Mouse (Mus musculus) mouse trophoblast stem cell (cell line): ENCODE measurements around the gene Mtx1.

ENCODE experiments used
- in situ Hi-C, 2 experiments: fragments of 300-500 bp; cut with MseI, MboI; formaldehyde crosslinking; loops; 2 replicates in 1 of 2; 3 replicates in 1 of 2; pipeline ENCODE4 v1.15.1; 2025

The Mtx1 gene

DNA sequence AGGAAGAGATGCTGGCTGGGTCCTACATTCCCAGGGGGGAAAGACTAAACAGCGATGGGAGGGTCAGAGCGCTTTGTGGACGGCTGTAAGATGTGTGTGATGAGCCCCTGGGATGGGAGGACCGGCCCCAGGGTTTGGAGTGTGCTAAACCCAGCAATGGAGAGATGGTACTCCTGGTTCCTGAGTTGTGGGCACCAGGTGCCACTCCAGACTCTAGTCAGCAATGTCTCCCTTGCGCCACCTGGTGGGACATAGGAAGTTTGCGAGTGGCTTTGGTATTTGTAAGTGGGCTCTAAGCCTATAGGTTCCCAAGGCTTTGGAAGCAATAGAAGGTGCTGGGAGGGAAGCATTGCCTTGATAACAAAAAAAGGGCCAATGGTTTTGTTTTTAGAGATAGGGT, 11.0 kb downstream of the Mtx1 start:
- in situ Hi-C loops = no loop called here

DNA sequence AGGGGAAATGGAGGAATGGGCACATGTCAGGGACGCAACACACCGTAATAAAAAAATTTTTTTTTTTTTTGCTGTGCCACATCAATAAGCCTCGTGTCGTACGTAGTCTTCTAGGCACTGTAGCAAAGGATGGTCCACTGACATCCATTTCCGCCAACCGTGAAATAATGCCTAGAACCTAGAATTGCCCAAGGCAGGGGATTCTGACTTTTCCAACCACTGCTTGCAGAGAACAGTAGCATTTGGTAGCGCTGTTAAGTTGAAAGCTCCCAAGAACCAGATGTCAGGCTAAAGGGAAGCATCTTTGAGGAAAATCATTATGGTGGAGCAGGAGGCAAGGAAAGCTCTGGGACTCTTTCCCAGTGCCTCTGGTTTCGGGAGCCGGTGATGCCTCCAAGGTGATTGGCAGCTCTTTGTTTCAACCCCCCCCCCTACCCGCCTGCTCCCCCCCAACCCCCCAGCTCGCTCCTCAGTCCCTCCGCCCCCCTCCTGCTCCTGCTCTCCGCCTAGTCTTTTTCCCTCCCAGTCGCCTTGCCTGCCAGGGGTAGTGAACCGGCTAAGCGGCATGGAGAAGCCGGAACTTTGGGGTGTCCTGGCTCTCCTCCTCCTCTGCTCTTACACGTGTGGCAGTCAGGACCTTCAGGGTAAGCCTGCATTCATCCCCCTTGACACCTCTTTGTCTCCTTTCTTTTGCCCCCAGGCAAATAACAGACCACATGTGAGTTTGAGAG, 12.0 kb downstream of the Mtx1 start, which contains the start of gene Thbs3:
TSS of gene Thbs3 (plus strand) at position 500 of the 731 bp plus-strand sequence.
- in situ Hi-C loops = no loop called here

DNA sequence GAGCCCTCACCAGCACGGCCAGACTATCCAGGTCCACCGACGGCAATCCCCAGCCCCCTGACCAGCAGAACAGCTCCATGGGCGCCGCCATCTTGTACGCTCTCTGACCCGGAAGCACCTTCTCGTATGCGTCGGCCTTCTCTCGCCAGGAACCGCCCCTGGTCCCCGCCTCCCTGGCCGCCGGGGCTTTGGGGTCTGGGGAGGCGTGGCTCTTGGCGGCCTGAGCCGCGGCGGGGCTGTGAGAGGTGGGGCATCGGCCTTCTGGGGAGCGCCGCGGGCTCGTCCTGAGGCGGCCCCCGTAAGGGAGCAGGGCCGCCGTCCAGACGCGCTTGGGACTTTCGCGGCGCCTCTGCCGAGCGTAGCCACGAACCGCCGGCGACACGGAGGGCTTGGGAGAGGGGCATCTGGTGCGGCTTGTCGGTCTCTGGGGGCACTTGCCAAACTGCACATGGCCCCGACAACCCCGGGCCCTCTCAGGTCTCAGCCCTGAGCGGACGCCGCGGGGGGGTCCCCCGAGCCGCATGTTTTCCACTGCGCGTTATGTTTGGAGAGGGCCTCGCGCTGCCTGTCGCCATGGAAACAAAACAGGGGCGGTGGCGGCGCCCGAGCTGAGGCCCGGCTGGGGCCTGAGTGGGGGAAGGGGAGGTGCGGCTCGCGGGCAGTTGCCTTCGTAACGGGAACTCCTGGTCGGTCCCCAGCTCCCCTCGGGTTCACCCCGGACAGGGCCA, 12.9 kb downstream of the Mtx1 start:
- in situ Hi-C loops = no loop called here

DNA sequence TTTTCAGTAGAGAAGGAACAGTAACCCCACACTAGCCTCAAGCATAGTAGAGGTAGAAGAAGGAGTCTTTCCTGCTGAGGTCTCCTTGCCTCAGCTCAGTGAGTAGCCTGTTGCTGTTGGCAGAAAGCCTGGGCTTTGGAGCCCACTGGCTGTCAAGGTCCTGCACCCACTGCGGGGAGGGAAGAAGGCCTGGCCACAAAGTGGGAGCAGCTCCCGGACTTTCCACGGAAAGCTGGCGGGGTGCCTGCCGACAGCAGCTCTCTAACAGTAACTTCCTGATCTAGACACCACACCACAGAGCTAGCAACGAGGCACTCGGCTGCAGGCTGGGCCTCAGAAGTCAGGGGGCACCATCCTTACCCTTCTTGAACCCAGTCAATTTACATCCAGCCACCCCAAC, 16.2 kb downstream of the Mtx1 start:
- in situ Hi-C loops = no loop called here

DNA sequence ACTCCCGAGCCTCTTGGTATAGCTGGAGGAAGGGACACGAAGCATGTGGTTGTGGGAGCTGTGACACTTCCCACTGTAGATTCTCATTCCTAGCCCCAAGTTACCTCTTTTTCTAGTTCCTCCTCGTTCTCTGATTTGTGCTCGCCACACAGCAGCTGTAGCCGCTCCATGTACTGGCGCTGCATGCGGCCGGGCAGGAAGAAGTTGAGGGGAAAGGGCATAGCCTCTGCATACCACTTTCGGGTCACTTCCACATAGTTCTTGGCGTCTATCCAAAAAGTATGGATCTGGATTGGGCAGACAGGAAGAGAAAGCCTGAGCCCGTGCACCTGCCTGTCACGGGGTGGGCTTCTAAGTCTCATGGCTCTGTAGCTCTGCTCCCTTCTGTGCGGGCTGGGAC, 16.7 kb downstream of the Mtx1 start:
- in situ Hi-C loops = no loop called here

DNA sequence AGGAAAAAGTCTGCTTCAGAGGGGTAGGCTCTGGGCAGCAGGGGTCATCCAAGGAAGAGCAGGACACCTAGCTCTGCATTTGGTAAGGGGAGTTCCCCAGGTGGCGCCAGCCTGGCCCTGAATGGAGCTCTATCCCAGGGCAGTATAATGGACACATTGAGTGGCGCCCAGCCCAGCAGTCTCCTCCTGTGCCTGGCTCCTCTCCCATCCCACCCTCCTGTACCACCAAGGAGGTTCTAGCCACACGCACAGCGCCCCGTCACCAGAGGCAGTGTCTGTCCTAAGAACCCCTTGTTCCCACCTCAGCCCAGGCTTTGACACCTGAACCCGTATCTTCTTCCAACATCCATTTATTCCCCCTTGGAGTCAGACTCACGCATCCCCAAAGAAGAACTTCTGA, 17.2 kb downstream of the Mtx1 start:
- in situ Hi-C loops = no loop called here

DNA sequence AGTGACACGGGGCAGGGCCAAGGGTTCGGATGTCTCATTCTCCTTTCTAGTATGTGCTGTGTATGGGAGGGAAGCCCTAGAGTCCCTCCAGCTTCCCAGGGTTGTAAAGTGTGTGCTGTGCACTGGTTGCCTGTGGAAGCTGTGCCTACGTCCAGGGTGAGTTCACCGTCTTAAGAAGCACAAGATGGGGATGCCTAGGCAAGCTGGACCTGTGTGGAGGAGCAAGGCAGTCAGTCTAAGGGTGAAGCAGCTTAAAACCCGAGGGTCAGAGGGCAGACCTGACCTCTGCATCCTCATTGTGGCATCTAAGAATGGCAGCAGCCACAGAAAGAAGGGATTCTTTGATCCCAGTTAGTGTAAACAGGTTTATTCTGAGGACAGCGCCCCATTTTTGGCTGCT, 18.2 kb downstream of the Mtx1 start:
- in situ Hi-C loops = no loop called here

DNA sequence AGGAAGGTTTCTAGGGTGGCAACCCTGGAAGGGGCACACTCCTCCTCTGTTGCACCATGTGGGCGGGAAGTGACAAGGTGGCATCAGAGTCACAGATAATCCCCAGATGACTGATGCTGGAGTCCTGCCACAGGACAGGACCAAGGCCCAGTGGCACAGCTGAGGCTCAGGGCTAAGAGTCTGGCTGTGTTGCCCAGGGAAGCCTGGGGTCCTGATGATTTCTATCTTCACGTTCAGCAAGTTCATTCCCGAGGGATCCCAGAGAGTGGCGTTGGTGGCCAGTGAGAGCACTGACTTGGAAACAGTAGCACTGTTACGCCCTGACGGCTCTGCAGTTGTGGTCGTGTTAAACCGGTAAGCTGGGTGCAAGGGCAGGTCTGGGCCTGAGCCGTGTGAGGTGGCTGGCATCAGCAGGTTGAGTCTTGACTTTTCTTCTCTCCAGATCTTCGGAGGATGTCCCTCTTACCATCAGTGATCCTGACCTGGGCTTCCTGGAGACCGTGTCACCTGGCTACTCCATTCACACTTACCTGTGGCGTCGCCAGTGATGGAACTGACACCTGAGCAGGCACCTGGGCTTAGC, 18.7 kb downstream of the Mtx1 start:
- in situ Hi-C loops = no loop called here

DNA sequence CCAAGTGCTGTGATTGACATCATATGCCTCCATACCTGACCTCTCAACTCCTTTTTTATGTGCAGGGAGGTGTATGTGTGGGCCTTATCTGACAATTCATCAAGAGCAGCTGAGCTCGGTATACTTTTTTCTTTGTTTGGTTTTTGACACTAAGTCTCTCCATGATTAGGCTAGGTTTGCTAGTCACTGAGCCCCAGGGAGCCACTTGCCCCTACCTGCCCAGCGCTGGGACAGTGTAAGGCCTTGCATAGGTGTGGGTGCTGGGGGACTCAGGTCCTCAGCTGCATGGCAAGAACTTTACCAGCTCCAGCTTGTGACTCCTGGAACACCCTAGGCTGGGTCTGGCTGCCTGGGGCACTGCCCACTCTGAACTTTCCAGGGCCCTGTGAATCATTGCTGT, 20.2 kb downstream of the Mtx1 start:
- in situ Hi-C loops = no loop called here

DNA sequence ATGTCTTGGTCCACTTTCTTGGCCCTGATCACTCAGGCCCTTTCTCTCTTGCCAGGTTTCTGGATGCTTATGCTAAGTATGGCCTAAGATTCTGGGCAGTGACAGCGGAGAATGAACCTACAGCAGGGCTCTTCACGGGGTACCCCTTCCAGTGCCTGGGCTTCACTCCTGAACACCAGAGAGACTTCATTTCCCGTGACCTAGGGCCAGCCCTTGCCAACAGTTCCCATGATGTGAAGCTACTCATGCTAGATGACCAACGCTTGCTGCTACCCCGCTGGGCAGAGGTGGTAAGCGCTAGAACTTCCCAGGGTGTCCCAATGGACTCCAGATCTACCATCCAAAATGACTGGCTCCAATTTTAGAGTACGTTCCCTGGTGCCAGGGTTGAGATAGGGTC, 20.8 kb downstream of the Mtx1 start:
- in situ Hi-C loops = no loop called here

DNA sequence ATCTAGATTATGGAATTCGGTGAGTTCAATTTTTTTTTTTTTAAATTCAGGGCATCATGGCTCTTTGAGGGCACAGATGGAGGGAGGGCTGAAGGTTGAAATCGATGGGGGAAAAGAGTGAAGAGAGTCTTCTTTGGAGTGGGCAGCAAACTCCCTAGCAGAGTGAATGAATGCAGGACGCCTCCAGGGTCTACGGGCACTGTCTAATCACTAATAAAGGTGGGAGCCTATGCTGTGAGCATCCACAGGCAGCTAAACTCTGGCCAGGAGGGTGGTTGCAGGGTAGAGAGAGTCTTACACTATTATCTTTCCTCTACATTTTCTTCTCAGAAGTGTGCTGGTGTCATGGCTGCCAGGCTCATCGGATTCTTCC, 23.8 kb downstream of the Mtx1 start:
- in situ Hi-C loops = no loop called here

DNA sequence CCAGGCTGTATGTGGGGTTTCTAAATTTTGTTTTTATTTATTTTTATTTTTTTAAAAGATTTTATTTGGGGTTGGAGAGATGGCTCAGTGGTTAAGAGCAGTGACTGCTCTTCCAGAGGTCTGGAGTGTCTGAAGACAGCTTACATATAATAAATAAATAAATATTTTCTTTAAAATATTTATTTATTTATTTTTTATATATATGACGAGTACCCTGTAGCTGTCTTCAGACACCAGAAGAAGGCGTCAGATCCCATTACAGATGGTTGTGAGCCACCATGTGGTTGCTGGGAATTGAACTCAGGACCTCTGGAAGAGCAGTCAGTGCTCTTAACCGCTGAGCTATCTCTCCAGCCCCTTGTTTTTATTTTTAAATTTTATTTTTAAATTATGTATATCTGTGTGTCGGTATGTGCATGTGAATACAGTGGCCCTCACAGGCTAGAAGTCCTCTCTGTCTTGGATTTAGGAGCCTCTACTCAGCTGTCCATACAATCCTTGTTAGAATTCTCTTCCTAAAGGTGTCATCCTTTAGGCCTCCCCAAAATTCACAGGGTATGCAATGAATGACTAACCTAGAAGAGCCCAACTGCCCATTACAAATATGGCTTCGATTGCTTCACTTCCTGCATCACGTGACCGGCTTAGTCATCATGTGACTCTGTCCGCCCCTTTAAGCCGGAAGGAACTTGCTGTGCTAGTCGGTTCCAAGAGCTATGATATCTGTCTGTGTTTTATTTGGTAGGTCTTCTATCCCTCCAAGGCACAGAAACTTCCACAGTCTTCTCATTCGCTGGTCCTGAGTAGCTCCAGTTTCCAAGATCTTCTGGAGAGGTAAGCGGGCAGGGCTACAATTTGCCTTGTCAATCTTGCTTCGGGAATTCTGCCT, 24.4 kb downstream of the Mtx1 start, which contains the start of gene Gba:
TSS of gene Gba (plus strand) at position 676 of the 889 bp plus-strand sequence.
- in situ Hi-C loops = no loop called here

DNA sequence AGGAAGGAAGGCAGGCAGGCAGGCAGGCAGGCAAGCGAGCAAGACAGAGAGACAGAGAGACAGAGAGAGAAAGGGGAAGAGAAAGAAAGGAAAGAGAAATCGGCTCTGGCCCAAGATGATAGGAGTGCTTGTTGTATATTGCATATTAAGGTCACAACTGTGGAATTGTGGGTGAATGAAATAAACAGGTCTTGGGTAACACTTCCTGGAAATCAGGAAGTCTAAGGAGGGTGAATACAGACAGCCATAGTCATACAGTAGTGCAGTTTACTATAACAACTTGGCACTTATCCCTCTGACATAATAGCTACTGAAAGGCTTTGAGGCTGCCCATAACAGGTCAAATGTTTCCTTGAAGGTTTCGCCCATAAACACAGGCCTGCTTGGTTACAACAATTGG, 27.0 kb downstream of the Mtx1 start:
- in situ Hi-C loops = no loop called here

DNA sequence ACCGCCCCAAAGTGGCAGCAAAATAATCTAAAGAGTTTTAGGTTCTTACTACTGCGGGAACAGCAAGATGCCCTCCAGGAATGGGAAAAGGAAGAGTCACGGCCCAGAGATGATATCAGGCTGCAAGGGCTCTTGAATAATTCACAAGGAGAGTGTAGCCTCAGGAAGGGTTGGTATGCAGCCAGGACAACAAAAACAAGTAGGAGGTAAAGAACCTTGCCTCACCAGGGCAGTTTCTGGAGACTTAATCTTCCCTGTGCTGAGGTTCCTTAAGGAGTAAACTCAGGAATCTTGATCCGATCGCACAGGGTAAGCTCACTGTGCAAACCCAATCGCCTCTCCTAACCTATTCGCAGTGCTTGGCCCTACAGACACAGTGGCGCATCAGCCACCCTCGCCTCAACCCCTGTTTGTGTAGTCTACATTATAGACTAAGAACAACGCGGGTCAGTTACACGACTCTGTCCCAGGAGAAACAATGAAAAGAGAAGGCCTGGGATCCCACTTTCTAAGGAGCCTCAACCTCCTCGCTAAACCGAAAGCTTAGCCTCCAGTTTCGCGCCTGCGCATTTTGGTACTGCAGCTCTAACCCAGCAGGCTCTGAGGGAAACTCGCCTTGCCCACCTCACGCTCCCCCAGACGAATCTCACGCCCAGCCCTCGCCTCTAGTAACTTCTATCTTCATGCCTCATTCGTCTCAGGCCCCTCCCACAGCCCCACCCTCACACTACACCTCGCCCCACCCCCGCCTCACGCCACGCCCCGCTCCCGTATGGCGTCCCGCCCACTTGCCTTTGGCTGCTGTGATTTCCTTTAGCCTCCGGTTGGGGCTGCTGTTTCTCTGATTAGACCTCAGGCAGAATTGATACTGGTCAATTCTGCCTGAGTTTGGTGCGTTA, 30.7 kb downstream of the Mtx1 start:
- in situ Hi-C loops = no loop called here

DNA sequence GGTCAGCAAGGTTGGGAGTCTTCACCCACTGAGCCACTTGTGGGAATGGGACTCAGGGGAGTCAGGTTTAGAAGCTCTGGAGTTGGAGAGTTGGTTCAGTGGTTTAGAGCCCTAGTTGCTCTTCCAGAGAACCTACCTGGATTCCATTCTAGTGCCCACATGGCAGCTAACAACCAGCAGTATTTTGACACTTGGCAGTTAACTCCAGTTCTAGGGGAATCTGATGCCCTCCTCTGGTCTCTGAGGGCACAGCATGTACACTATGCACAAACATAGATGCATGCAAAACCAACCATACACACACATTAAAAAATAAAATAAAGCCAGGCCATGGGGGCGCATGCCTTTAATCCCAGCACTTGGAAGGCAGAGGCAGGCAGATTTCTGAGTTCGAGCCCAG, 33.0 kb downstream of the Mtx1 start:
- in situ Hi-C loops = no loop called here

DNA sequence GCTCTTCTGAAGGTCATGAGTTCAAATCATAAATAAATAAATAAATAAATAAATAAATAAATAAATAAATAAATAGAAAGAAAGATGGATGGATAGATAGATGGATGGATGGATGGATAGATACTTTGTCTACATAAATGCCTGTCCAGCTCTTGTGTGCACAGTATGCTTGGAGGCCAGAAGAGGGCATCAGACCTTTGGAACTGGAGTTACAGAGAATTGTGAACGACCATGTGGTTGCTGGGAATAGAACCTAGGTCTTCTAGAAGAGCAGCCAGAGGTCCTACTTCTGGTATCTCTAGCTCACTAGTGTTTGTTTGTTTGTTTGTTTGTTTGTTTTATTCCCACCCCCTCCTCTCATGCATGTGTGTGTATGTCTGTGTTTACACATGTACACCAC, 33.5 kb downstream of the Mtx1 start:
- in situ Hi-C loops = no loop called here

DNA sequence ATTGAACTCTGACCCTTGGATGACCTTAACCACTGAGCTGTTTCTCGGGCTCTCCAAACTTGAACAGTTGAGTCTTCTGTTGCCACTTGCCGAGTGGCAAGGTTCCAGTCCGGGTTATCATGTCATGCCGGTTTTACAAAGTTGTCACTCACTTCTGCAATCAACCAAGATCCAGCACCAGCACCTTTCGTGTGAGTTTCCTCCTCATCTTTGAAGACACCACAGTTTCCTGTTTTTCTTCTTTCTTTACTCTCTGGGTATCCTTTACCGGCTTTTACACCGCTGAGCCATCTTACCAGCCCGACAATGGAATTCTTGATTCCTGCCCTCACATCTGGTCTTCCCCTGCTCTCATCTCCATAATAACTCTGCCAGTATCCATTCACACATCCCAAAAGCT, 36.5 kb downstream of the Mtx1 start:
- in situ Hi-C loops = no loop called here

DNA sequence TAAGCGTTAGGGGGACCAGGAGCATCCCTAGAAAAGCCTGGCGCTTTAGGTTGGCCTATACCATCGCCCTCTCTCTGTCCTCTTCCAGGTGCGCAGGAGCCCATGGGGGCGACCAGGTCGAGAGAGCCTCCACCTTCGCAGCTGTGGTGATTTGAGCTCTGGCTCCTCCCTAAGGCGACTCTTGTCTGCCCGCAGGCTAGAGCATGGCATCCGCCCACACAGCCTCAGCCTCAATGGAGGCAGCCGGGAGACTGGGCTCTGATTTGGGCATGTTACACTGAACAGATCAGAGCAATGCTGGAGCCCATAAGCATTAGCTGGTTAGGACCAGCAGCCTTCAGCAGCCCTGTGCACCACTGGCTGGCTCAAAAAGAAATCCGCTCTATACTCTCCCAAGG, 38.4 kb downstream of the Mtx1 start:
- in situ Hi-C loops = no loop called here

DNA sequence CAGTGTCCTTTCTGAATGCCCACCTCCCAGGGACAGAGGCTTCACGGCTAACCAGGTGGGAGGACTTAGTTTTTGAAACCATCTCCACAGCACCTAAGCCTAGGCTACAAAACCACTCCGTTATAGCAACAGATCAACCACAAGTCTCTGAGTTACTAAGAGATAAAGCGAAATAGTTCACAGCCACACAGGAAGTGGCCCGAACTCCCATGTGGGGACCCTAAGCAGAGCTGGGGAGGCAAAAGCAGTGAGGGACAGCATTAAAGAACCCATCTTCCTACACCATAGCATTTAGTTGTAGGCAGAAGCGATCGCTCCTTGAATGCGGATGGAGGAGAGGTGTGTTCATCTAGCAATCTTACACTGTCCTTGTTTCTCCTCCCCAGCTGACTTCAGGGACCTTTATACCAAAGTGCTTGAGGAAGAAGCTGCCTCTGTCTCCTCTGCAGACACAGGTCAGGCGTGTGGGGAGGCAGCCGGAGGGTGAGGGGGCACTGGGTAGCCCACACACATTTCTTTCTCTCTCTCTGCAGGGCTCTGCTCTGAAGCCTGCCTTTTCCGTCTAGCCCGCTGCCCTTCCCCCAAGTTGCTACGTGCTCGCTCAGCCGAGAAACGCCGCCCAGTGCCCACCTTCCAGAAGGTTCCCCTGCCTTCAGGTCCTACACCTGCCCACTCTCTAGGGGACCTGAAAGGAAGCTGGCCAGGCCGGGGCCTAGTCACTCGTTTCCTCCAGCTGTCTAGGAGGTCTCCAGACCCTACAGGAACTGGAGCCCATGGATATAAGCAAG, 39.0 kb downstream of the Mtx1 start:
- in situ Hi-C loops = no loop called here

DNA sequence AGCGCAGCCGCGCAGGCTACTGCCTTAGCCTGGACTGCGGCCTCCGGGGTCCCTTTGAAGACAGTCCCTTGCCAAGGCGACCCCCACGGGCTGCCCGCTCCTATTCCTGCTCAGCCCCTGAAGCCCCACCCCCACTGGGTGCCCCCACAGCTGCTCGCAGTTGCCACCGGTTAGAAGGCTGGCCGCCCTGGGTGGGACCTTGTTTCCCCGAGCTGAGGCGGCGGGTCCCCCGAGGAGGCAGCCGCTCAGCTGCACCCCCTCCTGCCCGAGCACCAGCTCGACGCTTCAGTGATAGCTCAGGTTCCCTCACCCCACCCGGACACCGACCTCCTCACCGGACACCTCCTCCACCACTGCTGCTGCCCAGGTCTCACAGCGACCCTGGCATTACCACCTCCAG, 39.7 kb downstream of the Mtx1 start:
- in situ Hi-C loops = no loop called here
